Mouse (Mus musculus) limb, embryonic 14.5 days (tissue): ENCODE results near the gene Ccrl2. TPM values are rescaled to one million over a fixed set of nuclear protein-coding genes. Genes with fewer than 3 reads are reported as not detected.

Experiments
- ATAC-seq: fragments of 200-750 bp; cut with Nextera tagmentation; 2 replicates; pipeline ENCODE4 v1.8.0; 2017; ENCODE audit warnings: low read depth, moderate number of reproducible peaks, moderate TSS enrichment; ENCODE audit not compliant: low FRiP score
- DNase-seq: peaks from one replicate; pipeline ENCODE4 v3.0.0-alpha.2; 2015; ENCODE audit warnings: low spot score
- H3K27ac ChIP-seq: fragments of 300-500 bp; sonication (generic); replicated peaks from 2 replicates; pipeline ENCODE4 v1.5.1; 2014; ENCODE audit warnings: low read depth, mild to moderate bottlenecking, low read length, moderate library complexity, mixed read lengths
- H3K27me3 ChIP-seq: fragments of 300-500 bp; sonication (generic); 2 replicates; pipeline ENCODE4 v1.6.1; 2014; ENCODE audit warnings: low read length, mixed read lengths; ENCODE audit not compliant: control insufficient read depth, insufficient read depth
- H3K36me3 ChIP-seq: fragments of 300-500 bp; sonication (generic); 2 replicates; pipeline ENCODE4 v1.6.1; 2014; ENCODE audit warnings: mild to moderate bottlenecking, low read length, moderate library complexity, mixed read lengths; ENCODE audit not compliant: control insufficient read depth, insufficient read depth
- H3K4me1 ChIP-seq: fragments of 300-500 bp; sonication (generic); 2 replicates; pipeline ENCODE4 v1.6.1; 2014; ENCODE audit warnings: antibody characterized with exemption, low read length, mixed read lengths; ENCODE audit not compliant: control insufficient read depth, insufficient read depth
- H3K4me2 ChIP-seq: fragments of 300-500 bp; sonication (generic); replicated peaks from 2 replicates; pipeline ENCODE4 v1.6.1; 2014; ENCODE audit warnings: low read depth, mild to moderate bottlenecking, low read length, moderate library complexity; ENCODE audit not compliant: severe bottlenecking
- H3K4me3 ChIP-seq: fragments of 300-500 bp; sonication (generic); replicated peaks from 2 replicates; pipeline ENCODE4 v1.5.1; 2014; ENCODE audit warnings: low read length
- H3K9ac ChIP-seq: fragments of 300-500 bp; sonication (generic); 2 replicates; pipeline ENCODE4 v1.6.1; 2014; ENCODE audit warnings: mild to moderate bottlenecking, low read depth, low read length, moderate library complexity; ENCODE audit not compliant: severe bottlenecking
- H3K9me3 ChIP-seq: fragments of 300-500 bp; sonication (generic); 2 replicates; pipeline ENCODE4 v1.6.1; 2016; ENCODE audit warnings: low read length; ENCODE audit not compliant: control insufficient read depth
- POLR2A ChIP-seq: fragments of 200-500 bp; IDR thresholded peaks from 2 replicates; pipeline ENCODE4 v1.8.0; 2012; ENCODE audit warnings: inconsistent platforms, mild to moderate bottlenecking, moderate library complexity, borderline replicate concordance; ENCODE audit not compliant: insufficient read depth, insufficient read length; ENCODE audit errors: extremely low read depth
- WGBS: fragments of 180-500 bp; shearing (Covaris S2); extraction: QIAGEN DNeasy Blood & Tissue Kit; methylation state at CpG from one replicate; pipeline ENCODE4 v1.1.7; 2014; 5-methylcytosine and 5-hydroxymethylcytosine counted together
- polyA plus RNA-seq, 2 experiments: library from polyadenylated mRNA; depleted of rRNA in 1 of 2; stranded (reverse) in 1 of 2; unstranded in 1 of 2; fragments of >200 nt; fragmentation: Nextera tagmentation in 1 of 2; extraction: Ambion mirVana in 1 of 2; gene quantifications; 2 replicates each; pipeline versions ENCODE4 v1.2.1 to v1.2.3; 2012 to 2014

Gene Ccrl2
- polyA plus RNA-seq, 2 experiments: 0.50 to 0.59 TPM

- no peaks in the 10 kb centered on the region for H3K9me3 ChIP-seq
- H3K36me3 ChIP-seq: no peaks in the 10 kb centered on the region
- no peak for DNase-seq
- ATAC-seq: no peak
- no peak overlapping the region for H3K9ac ChIP-seq
- no peak overlapping the region for H3K27ac ChIP-seq
- no peak overlapping the region for H3K4me3 ChIP-seq
- 7% methylated on average over 5 of the region's 5 CpGs for WGBS
- H3K4me1 ChIP-seq: peaks cover 6% of the 10 kb centered on the region; the same call in 1 of the 2 replicates
- no peak for TF ChIP-seq POLR2A
- H3K4me2 ChIP-seq: no peak overlapping the region
- no peaks in the 10 kb centered on the region for H3K27me3 ChIP-seq
Measured at GRCm38 (mm10) chr9:111087960-111088359, 30.6 kb upstream of the Ccrl2 start.

- H3K27ac ChIP-seq: no peak overlapping the region
- DNase-seq (no peak), ATAC-seq (no peak)
- no peak for TF ChIP-seq POLR2A
- H3K4me1 ChIP-seq: peaks cover 6% of the 10 kb centered on the region; the same call in 1 of the 2 replicates
- WGBS: 29% methylated on average over 3 of the region's 3 CpGs
- H3K4me3 ChIP-seq: no peak overlapping the region
- H3K9ac ChIP-seq: no peak overlapping the region
- no peaks in the 10 kb centered on the region for H3K27me3 ChIP-seq
- no peaks in the 10 kb centered on the region for H3K9me3 ChIP-seq
- no peaks in the 10 kb centered on the region for H3K36me3 ChIP-seq
- H3K4me2 ChIP-seq: no peak overlapping the region
Measured at GRCm38 (mm10) chr9:111086995-111087606, 29.8 kb upstream of the Ccrl2 start.

- Histone ChIP-seq H3K4me1 (peaks cover 6% of the 10 kb centered on the region; the same call in 1 of the 2 replicates), H3K27me3 (no peaks in the 10 kb centered on the region), H3K4me2 (no peak overlapping the region), H3K36me3 (no peaks in the 10 kb centered on the region), H3K9me3 (no peaks in the 10 kb centered on the region), H3K9ac (no peak overlapping the region), H3K27ac (no peak overlapping the region), H3K4me3 (no peak overlapping the region)
- ATAC-seq (no peak), DNase-seq (no peak)
- 63% methylated on average over 6 of the region's 6 CpGs for WGBS
- no peak for TF ChIP-seq POLR2A
Measured at GRCm38 (mm10) chr9:111086137-111086536, 28.8 kb upstream of the Ccrl2 start.

GRCm38 (mm10) chr9:111085329-111085728 lies 28.0 kb upstream of the Ccrl2 start:
- Histone ChIP-seq H3K9me3 (no peaks in the 10 kb centered on the region), H3K27ac (no peak overlapping the region), H3K4me3 (no peak overlapping the region), H3K9ac (no peak overlapping the region), H3K4me1 (peaks cover 6% of the 10 kb centered on the region; the same call in 1 of the 2 replicates), H3K4me2 (no peak overlapping the region), H3K27me3 (no peaks in the 10 kb centered on the region), H3K36me3 (no peaks in the 10 kb centered on the region)
- ATAC-seq: no peak
- DNase-seq: no peak
- no peak for TF ChIP-seq POLR2A
- WGBS: 55% methylated on average over 4 of the region's 4 CpGs

GRCm38 (mm10) chr9:111081765-111082164 lies 24.4 kb upstream of the Ccrl2 start:
- H3K9me3 ChIP-seq: no peaks in the 10 kb centered on the region
- H3K27ac ChIP-seq: no peak overlapping the region
- DNase-seq: no peak
- H3K4me1 ChIP-seq: no peaks in the 10 kb centered on the region
- WGBS: 77% methylated on average over 5 of the region's 5 CpGs
- no peak overlapping the region for H3K9ac ChIP-seq
- TF ChIP-seq POLR2A: no peak
- H3K4me3 ChIP-seq: no peak overlapping the region
- no peak overlapping the region for H3K4me2 ChIP-seq
- no peak for ATAC-seq
- H3K27me3 ChIP-seq: no peaks in the 10 kb centered on the region
- H3K36me3 ChIP-seq: no peaks in the 10 kb centered on the region
